Mouse (Mus musculus): Measurements from ENCODE around the gene Nnat.

The Nnat gene

DNA sequence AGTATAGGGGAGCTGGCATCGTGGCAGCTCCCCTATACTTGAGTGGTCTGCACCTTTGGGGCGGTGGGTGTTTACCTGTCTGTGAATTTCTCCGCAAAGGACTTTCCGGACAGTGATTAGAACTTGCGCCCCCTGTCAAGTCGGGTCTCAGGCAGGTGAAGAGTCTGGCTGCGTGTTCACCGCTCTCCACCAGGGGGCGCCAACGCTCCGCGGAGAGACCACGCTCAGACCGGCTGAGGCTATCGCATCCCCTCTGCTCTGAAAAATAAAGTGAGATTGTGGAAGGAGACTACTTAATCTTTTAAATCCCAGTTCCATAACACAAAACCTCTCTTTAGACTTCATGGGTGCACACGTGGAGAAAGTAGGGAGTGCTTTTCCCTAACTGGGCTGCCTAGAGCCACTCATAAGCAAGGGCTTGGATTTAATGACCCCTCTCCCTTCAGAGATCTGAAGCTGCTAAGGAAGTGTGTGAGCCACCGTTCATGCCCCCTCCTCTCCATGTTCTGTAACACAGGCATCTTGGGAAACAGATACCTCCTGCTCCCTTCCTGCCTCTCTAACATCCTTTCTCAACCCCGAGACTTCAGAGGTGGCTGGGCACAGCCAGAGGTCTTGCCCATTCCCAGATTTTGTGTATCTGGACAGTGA lies 45.3 kb downstream of the Nnat start:
- DNase-seq (ENCODE audit: low spot score in 2 of 2): peak; percentile 71 to 85

DNA sequence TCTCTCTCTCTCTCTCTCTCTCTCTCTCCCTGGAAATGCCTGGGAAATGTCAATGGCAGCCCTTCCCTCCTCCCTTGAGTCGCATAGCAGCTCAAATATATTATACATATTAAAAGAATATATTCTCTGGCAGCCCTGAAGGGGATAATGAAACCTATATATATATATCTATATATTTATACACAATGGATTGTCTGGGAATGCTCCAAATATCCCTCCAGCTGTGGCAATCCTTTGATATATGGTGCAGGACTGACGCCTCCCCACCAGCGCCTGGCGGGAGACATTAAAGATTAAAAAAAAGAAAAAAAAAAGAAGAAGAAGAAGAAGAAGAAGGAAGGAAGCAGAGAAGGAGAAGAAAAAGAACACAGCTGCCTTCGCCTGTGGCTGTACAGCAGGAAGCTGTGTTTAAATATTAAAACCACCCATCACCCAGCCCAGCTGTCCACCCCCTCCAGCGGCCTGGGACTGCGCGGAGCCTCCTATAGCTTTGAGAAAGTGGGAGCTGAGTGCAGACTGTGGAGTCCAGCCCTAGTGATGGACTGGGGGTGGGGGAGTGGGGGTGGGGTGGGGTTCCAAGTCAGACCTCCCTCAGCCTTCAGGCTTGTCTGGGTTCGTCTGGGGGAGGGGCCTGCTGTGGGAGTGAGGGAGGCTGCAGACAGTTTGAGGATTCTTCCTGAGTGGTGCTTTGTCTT lies 47.8 kb downstream of the Nnat start:
- peak in 1 of 2 experiments; percentile 10 for DNase-seq (ENCODE audit: low spot score in 2 of 2)

DNA sequence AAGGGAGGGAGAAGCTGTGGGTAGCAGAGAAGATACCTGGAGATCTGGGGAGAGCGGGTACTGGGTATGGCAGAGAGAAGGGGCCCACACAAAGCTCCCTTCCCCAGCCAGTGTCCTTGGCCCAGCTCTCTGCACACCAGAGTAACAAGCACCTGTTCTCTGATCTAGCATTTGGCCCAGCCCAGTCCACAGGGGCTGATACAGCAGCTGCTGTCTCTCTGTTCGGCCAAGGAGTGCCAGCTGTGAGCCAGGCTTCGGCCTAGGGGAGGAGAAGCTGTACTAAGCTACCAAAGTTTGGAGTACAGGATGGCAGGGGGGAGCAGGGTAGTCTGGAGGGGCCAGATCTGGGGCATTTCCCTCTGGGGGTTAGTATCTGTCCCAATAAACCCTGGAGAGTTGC lies 51.9 kb downstream of the Nnat start:
- DNase-seq (ENCODE audit: low spot score in 2 of 2): no peak

All from spleen, postnatal 10 days (tissue).